Mouse (Mus musculus) cerebellum, adult (tissue): ENCODE results near the gene Gm10570.
A peak's percentile ranks its signal among the peaks of the same experiment; 100 is the strongest.

ENCODE experiments used
- ATAC-seq: cut with Nextera tagmentation; 2 replicates; pipeline ENCODE4 v1.9.2; 2017; ENCODE audit warnings: mild to moderate bottlenecking, moderate library complexity, mixed read lengths; ENCODE audit not compliant: insufficient number of reproducible peaks, low FRiP score, low TSS enrichment

Gene Gm10570

GRCm38 (mm10) chr4:130274346-130275015, 34.0 kb downstream of the Gm10570 start:
- 0 out of 2 replicates have a peak, but pooled peaks have one; percentile 13 for ATAC-seq

- peak; percentile 54; the same call in 1 of the 2 replicates for ATAC-seq
Measured at GRCm38 (mm10) chr4:130273698-130274345, 34.7 kb downstream of the Gm10570 start.

GRCm38 (mm10) chr4:130270611-130271347, 37.7 kb downstream of the Gm10570 start:
- ATAC-seq, result no peak

DNA sequence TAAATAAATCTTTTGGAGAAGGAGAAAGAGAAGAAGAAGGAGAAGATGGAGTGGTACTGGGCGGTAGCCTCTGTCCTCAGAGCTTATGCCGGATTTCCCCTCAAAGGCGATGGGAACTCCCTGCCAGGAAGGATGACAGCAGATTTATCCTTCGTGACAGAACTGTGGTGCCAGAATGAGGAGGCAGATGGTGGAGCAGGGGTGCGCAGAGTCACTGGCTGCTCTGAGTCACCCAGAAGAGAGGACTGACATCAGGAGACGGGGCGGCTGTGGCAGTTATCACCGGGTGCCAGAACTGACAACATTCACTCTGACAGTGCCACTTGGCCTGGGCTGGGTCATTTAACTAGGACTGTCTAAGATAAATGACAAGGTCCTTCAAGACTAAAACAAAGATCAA, 38.4 kb downstream of the Gm10570 start:
- no peak for ATAC-seq

GRCm38 (mm10) chr4:130268736-130269135, 39.7 kb downstream of the Gm10570 start:
- ATAC-seq, result no peak

DNA sequence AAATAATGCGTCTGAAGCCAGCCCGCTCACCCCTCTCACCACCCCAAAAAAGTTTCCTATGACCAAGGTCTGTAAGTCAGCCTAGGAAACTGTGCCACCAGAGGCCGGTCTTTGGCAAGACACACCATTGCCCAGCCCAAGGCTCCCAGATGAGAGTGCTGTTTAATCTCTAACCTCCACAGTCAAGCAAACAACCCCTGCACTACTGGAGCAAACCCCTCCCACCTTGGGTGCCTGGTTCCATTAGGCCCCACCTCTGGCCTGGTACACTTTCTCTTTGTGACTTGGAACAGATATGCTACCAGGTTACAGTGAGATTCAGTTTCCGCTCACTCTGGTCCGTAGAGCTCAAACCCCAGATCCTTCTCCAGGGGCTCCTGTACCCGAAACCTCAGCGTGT, 41.4 kb downstream of the Gm10570 start:
- no peak for ATAC-seq

GRCm38 (mm10) chr4:130266601-130267000, 41.9 kb downstream of the Gm10570 start:
- no peak for ATAC-seq

DNA sequence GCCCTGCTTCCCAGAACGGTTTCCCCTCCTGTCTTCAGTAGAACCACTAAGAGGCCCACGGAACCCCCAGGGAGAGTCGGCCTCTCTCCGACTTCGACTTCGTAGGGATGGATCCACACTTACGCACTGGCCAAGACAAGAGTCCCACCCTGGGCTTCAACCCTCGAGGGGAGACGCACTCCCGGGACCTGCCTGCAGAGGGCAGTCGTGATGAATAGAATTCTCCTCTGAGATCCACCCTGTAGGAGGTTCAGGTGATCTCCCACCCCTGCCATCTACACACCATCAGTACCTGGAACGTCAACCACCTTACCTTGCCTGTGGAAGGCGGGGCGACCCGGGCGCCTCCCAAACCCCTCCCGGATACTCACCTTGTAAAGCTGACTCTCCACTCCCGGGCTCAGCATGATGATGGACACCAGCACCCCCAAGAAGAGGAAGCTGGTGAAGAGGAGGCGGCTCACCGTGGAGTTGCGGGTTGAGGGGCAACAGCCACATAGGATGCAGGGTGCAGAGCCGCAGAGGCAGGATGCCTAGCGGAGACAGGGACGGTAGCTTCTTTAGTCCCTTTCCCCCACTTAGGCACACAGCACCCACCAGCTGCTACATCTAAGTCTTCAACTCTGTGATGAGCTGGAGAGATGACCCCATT, 43.6 kb downstream of the Gm10570 start:
- ATAC-seq, result no peak

DNA sequence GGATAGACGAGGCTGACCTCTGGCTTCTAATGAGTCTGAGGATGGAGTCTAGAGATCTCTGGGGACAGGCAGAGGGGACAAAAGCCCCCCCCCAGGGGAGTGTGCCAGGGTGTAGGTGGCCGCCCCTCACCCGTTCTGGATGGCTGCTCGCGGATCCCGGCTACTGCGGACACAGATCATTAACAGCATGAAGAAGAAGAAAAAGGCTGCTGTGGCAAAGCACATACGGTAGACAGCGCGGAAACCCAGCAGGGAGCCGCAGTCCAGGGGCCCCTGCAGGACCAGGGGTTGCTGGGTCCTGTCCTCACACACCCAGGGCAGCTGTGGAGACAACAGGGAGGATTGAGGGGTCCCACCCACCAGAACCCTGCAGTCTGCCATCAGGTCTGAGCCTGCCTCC, 44.3 kb downstream of the Gm10570 start:
- ATAC-seq, result no peak

GRCm38 (mm10) chr4:130260406-130260805, 48.1 kb downstream of the Gm10570 start:
- no peak for ATAC-seq
